Mouse (Mus musculus): Measurements from ENCODE around the gene Ssbp2. TPM values are rescaled to one million over a fixed set of nuclear protein-coding genes. Genes with fewer than 3 reads are reported as not detected.

Ssbp2 gene
- polyA plus RNA-seq, 1 experiment from 2014 or later = 110 TPM

DNA sequence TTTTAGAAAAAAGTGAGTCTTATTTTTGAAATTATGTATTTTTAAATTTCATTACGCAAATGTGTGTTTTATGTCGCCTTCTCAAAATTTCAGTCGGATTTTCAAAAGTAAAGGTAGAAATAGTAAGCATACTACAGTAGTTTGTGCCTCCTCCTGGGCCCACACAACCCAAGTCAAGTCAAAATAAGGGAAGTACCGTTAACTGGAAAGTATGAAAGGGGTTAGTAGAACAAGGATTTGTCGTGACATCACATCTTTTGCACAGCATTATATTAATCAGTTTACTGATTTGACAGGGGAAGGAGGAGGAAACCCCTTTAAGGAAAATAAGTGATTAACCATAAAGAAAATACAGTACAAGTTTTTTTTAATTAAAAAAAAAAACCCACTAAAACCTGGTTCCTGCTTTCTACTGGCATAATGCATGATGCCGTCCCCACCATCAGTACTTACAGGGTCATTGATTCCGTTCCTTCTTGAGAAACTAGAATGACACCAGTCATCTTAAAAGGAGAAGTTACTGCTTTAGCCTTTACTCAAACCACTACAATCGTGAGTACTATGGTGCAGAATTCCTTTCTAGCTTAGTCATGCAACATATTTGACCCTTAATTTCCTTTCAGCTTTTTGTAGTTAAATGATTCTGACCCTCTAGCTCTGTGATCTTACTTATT, 220.8 kb downstream of the Ssbp2 start:
- WGBS = 91% methylated on average over 8 of the region's 8 CpGs
- Histone ChIP-seq H3K4me1 (no peaks in the 10 kb centered on the region), H3K9me3 (no peaks in the 10 kb centered on the region), H3K27ac (no peak overlapping the region), H3K4me3 (no peak overlapping the region), H3K36me3 (no peaks in the 10 kb centered on the region), H3K27me3 (ENCODE audit: insufficient read depth, poor library complexity, severe bottlenecking) (no peaks in the 10 kb centered on the region)
- DNase-seq (ENCODE audit: low spot score) = no peak

DNA sequence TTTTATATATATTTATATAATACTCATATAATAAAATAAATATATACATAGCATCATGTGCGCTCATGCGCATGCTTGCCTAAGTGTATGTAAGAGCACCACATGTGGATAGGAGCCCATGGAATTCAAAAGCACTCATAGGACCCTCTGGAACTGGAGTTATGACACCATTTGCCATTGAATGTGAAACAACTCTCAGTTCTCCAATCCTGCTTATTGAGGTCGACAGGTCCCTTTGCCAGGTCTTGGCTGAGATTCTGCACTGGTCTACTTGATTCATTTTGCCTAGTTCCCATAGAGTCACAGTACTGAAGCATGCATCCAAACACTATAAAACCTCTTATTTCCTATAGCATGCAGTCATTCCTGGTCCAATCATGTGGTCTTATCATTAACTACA, 221.4 kb downstream of the Ssbp2 start:
- Histone ChIP-seq H3K27me3 (ENCODE audit: insufficient read depth, poor library complexity, severe bottlenecking) (no peaks in the 10 kb centered on the region), H3K4me1 (no peaks in the 10 kb centered on the region), H3K4me3 (no peak overlapping the region), H3K9me3 (no peaks in the 10 kb centered on the region), H3K27ac (no peak overlapping the region), H3K36me3 (peaks cover 2% of the 10 kb centered on the region)
- WGBS = 90% methylated on average over 3 of the region's 3 CpGs
- no peak for DNase-seq (ENCODE audit: low spot score)

DNA sequence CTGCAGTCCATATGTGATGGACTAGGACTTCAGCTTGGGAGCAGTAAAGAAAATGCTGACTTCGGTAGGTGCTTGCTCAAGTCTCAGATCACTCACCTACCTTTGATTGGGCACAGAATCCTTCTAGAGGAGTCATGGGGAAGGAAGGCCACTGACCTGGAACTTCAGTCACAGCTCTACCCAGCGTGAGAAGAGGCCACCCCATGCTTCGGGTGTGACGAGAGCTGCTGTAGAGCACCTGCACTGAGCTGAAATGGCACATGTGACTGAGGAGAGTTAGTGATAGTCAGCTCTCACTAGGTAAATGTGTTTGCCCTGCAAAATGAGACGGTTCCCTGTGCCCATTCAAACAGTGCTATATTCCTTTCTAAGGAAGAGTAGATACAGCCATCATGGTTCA, 230.0 kb downstream of the Ssbp2 start:
- Histone ChIP-seq H3K4me3 (no peak overlapping the region), H3K9me3 (no peaks in the 10 kb centered on the region), H3K27me3 (ENCODE audit: insufficient read depth, poor library complexity, severe bottlenecking) (no peaks in the 10 kb centered on the region), H3K4me1 (0 out of 2 replicates have a peak, but pooled peaks cover 3% of the 10 kb centered on the region), H3K27ac (no peak overlapping the region), H3K36me3 (peaks cover 12% of the 10 kb centered on the region)
- DNase-seq (ENCODE audit: low spot score) = no peak
- 87% methylated on average over 5 of the region's 5 CpGs for WGBS

DNA sequence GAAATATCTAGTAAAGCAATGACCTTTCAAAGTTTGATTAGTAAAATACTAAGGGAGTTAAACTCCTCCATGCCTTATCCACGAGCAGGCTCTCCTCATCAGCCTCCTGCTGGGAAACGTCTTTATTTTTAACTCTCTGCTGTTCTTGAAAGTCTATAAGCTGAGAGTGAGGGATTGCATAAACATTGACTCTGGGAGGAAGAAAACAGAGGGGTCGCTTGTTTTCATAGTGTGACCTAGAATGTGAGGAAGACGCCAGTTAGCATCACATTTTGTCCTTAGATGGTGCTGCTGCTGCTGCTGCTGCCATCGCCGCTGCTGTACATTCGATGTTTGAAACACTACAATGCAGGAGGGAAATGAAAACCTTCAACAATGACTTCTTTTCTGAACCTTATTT, 233.5 kb downstream of the Ssbp2 start:
- Histone ChIP-seq H3K4me1 (0 out of 2 replicates have a peak, but pooled peaks cover 3% of the 10 kb centered on the region), H3K27me3 (ENCODE audit: insufficient read depth, poor library complexity, severe bottlenecking) (no peaks in the 10 kb centered on the region), H3K27ac (no peak overlapping the region), H3K36me3 (peaks cover 3% of the 10 kb centered on the region; the same call in 1 of the 2 replicates), H3K4me3 (no peak overlapping the region), H3K9me3 (no peaks in the 10 kb centered on the region)
- WGBS = 46% methylated on average over 7 of the region's 7 CpGs
- DNase-seq (ENCODE audit: low spot score) = no peak

DNA sequence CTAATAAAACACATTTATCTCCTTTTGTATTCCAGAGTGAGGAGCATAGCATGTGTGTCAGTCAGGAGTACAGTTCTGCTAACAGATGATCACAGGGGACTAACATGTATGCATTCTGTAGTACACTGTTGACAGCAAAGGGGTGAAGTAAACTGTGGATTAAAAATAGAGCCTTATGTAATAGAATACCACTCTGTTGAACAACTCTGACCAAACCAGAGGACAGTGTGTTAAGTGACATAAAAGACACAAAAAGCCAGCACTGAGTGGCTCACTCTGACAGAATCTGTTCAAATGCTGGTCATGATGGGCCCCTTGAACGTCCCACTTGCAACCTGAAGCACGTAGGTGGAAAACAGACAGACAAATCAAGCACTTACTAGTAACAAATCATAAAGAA, 235.3 kb downstream of the Ssbp2 start:
- H3K27ac ChIP-seq = no peak overlapping the region
- H3K9me3 ChIP-seq = no peaks in the 10 kb centered on the region
- peaks cover under 1% of the 10 kb centered on the region; the same call in 1 of the 2 replicates for H3K36me3 ChIP-seq
- 72% methylated on average over 2 of the region's 2 CpGs for WGBS
- H3K4me1 ChIP-seq = 0 out of 2 replicates have a peak, but pooled peaks cover 3% of the 10 kb centered on the region
- no peaks in the 10 kb centered on the region for H3K27me3 ChIP-seq (ENCODE audit: insufficient read depth, poor library complexity, severe bottlenecking)
- no peak overlapping the region for H3K4me3 ChIP-seq
- no peak for DNase-seq (ENCODE audit: low spot score)

DNA sequence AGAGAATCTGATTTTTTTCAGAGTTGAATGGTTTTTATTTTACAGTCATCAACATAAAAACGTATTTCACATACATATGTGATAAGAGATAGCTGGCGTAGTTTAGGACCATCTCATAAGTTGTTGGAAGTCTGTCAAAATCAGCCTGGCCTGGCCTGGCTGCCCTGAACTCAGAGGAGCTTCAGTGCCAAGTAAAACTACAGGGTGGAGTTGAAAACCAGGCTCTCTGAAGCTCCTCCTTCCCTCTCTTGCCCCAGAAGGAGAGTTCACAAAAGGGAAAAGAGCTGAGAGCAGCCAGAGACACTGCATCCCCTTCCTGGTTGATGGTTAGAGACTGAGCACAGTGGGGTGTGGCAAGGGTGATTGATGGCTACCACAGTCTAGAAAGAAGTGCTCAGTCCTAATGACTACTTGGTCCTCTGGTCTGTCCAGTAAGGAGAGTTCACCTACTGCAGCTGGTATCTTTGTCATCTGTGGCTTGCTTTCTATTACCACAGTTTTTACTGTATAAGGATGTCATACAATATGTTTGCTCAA, 236.1 kb downstream of the Ssbp2 start:
- Histone ChIP-seq H3K4me3 (no peak overlapping the region), H3K27ac (no peak overlapping the region; the same call in 1 of the 2 replicates), H3K9me3 (no peaks in the 10 kb centered on the region), H3K27me3 (ENCODE audit: insufficient read depth, poor library complexity, severe bottlenecking) (no peaks in the 10 kb centered on the region), H3K36me3 (peaks cover 4% of the 10 kb centered on the region; the same call in 1 of the 2 replicates), H3K4me1 (0 out of 2 replicates have a peak, but pooled peaks cover 3% of the 10 kb centered on the region)
- 84% methylated on average over 2 of the region's 2 CpGs for WGBS
- DNase-seq (ENCODE audit: low spot score) = no peak

DNA sequence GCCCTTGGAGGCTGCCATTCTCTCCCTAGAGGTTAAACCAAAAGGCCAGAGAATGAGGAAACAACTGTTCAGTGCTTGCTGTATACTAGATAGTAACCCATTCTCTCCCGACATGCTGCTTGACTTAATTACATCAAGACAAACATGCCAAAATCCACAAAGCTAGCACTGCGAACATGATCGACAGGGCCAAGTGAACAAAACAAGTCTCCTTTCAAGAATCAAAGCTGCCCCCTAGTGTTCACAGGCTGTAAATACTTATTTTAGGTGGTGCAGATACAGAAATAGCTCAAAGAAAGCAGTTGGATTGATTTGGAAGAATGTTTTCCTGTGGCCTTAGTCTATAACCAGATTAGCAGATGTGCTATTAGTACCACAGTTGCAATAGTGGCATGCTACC, 236.9 kb downstream of the Ssbp2 start:
- 0 out of 2 replicates have a peak, but pooled peaks cover 4% of the 10 kb centered on the region for H3K36me3 ChIP-seq
- no peaks in the 10 kb centered on the region for H3K27me3 ChIP-seq (ENCODE audit: insufficient read depth, poor library complexity, severe bottlenecking)
- no peaks in the 10 kb centered on the region for H3K9me3 ChIP-seq
- no peak for DNase-seq (ENCODE audit: low spot score)
- H3K4me1 ChIP-seq = 0 out of 2 replicates have a peak, but pooled peaks cover 3% of the 10 kb centered on the region
- no peak overlapping the region for H3K4me3 ChIP-seq
- H3K27ac ChIP-seq = no peak overlapping the region
- 52% methylated on average over 3 of the region's 3 CpGs for WGBS

DNA sequence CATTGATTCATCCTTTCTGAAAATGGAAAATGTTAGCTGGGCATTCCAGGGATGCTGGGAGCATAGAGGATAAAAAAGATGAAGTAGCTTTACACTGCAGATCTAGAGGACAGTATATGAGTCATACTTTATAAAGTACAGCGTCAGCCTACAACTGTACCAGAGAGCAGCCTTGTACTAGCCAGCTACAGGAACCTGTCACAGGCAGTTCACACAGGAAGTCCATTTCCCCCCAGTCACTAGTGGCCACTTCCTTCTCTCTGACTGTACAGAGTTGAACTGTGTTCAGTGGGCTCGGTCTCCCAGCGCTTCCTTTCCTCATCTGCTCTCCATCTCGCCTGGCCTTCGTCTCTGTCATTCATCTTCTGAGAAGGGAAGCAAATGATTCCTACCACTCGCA, 242.3 kb downstream of the Ssbp2 start:
- Histone ChIP-seq H3K36me3 (0 out of 2 replicates have a peak, but pooled peaks cover 6% of the 10 kb centered on the region), H3K4me1 (no peaks in the 10 kb centered on the region), H3K4me3 (no peak overlapping the region), H3K27ac (no peak overlapping the region), H3K9me3 (no peaks in the 10 kb centered on the region), H3K27me3 (ENCODE audit: insufficient read depth, poor library complexity, severe bottlenecking) (no peaks in the 10 kb centered on the region)
- WGBS = 59% methylated on average over 6 of the region's 6 CpGs
- DNase-seq (ENCODE audit: low spot score) = no peak

DNA sequence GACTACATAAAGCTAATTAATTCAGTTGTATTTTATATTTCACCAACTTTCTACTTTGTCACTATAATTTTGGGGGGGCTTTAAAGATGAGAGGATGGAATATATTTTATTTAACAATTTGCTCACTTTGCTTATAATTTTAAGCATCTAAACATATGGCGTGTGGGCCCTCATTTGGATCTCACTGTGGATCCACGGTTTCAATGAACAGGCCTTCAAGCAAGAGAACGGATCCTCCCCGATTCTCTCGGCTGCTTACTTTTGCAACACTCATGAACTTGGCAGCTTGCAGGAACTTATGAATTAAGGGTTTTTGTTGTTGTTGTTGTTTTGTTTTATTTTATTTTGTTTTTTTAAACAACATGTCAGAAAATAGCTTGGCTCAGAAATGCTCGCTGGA, 259.4 kb downstream of the Ssbp2 start:
- DNase-seq (ENCODE audit: low spot score) = no peak
- Histone ChIP-seq H3K27me3 (ENCODE audit: insufficient read depth, poor library complexity, severe bottlenecking) (no peaks in the 10 kb centered on the region), H3K36me3 (no peaks in the 10 kb centered on the region), H3K9me3 (no peaks in the 10 kb centered on the region), H3K4me3 (no peak overlapping the region), H3K27ac (no peak overlapping the region), H3K4me1 (no peaks in the 10 kb centered on the region)
- WGBS = 93% methylated on average over 6 of the region's 6 CpGs

DNA sequence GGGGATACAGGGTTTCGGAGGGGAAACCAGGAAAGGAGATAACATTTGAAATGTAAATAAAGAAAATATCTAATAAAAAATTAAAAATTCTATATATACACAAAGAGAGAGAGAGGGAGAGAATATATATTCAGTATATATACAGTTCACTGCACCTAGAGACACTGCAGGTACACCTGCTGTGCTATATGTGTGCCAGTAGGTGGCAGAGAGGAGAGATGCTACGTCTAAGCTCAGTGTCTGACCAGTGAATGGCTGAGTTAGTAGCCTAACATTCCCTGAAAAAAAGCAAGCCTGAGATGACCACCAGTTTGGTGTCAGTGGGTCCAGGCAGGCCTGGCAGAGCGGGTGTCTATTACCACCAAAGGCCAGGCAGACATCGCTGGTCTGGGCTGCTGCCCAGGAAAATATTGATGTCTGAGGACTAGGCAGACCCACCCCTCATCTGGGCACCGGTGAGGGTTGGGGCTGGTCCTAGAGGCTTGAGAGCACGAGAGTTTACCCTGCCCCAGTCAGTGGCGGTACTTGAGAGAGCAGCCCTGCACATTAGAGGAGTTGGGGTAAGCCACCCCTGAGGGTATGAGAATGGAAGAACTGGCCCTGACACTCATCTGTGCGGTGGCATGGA, 263.1 kb downstream of the Ssbp2 start:
- WGBS = 56% methylated on average over 8 of the region's 8 CpGs
- no peaks in the 10 kb centered on the region for H3K4me1 ChIP-seq
- H3K36me3 ChIP-seq = no peaks in the 10 kb centered on the region
- no peaks in the 10 kb centered on the region for H3K27me3 ChIP-seq (ENCODE audit: insufficient read depth, poor library complexity, severe bottlenecking)
- H3K4me3 ChIP-seq = no peak overlapping the region
- no peaks in the 10 kb centered on the region for H3K9me3 ChIP-seq
- no peak overlapping the region for H3K27ac ChIP-seq
- DNase-seq (ENCODE audit: low spot score) = no peak

DNA sequence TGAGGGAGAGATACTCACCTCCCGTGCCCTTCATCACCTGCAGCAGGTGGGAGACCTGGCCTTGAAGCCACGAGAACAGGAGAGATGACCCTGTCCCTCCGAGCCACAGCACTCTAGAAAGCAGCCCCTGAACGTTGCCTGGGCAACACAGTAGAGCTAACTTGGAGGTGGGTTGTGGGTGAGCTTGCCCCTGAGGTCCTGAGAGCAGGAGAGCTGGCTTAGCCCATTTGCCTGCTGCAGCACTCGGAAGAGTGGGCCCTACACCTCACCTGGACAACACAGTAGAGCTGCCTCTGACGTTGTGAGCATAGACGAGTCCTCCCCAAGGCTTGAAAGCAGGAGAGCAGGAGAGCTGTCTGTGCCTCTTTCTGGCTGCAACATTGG, 263.6 kb downstream of the Ssbp2 start:
- Histone ChIP-seq H3K4me1 (no peaks in the 10 kb centered on the region), H3K4me3 (no peak overlapping the region), H3K9me3 (no peaks in the 10 kb centered on the region), H3K27ac (no peak overlapping the region), H3K36me3 (no peaks in the 10 kb centered on the region), H3K27me3 (ENCODE audit: insufficient read depth, poor library complexity, severe bottlenecking) (no peaks in the 10 kb centered on the region)
- WGBS = 73% methylated on average over 7 of the region's 7 CpGs
- no peak for DNase-seq (ENCODE audit: low spot score)

DNA sequence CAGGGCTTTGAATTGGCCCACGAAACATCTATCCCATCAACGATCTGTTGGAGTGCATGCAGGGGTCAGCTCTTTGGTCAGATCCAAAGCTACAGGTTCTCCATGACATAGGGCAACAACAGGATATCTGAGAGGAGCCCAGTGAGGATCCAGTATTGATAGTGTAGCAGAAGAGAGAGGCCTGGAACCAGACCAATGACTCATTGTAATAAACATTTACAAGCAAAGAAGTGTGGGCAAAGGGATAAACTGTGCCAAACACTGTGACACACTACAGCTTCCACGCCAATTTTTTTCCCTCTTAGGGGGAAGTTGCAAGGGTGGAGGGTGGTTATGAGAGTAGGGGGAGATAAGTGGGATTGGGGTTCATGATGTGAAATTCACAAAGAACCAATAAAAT, 264.1 kb downstream of the Ssbp2 start:
- Histone ChIP-seq H3K27ac (no peak overlapping the region), H3K36me3 (no peaks in the 10 kb centered on the region), H3K9me3 (no peaks in the 10 kb centered on the region), H3K4me3 (no peak overlapping the region), H3K27me3 (ENCODE audit: insufficient read depth, poor library complexity, severe bottlenecking) (no peaks in the 10 kb centered on the region), H3K4me1 (no peaks in the 10 kb centered on the region)
- no peak for DNase-seq (ENCODE audit: low spot score)
- WGBS = 90% methylated on average over 3 of the region's 3 CpGs

DNA sequence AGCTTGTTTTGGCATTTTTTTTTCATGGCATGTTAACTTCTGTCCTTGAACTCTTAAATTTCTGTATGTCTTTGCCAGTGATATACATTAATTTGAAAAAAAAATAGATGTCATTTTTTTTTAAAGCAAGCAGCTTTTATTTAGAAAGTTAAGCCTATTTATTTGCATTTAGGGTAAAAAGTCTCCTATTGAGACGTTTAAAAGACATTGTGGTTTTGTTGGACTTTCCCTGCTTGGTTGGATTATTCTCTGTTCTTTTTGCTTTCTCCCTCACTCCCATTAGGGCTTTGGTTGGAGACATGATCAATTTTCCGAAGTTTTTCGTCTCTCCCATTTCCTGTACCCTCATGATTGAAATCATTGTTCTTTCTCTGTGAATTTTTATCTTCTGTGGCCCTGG, 265.0 kb downstream of the Ssbp2 start:
- Histone ChIP-seq H3K27ac (no peak overlapping the region), H3K4me1 (no peaks in the 10 kb centered on the region), H3K9me3 (no peaks in the 10 kb centered on the region), H3K36me3 (no peaks in the 10 kb centered on the region), H3K4me3 (no peak overlapping the region), H3K27me3 (ENCODE audit: insufficient read depth, poor library complexity, severe bottlenecking) (no peaks in the 10 kb centered on the region)
- 60% methylated on average over 3 of the region's 3 CpGs for WGBS
- DNase-seq (ENCODE audit: low spot score) = no peak

All from heart, embryonic 10.5 days (tissue).